Mouse (Mus musculus) fibroblast of lung, adult 2 months (primary cell): Measurements from ENCODE around the gene 4931440F15Rik.

Source experiments
- DNase-seq: peaks from one replicate; pipeline ENCODE4 v3.0.0-alpha.2; 2011; ENCODE audit warnings: low read depth

4931440F15Rik gene

DNA sequence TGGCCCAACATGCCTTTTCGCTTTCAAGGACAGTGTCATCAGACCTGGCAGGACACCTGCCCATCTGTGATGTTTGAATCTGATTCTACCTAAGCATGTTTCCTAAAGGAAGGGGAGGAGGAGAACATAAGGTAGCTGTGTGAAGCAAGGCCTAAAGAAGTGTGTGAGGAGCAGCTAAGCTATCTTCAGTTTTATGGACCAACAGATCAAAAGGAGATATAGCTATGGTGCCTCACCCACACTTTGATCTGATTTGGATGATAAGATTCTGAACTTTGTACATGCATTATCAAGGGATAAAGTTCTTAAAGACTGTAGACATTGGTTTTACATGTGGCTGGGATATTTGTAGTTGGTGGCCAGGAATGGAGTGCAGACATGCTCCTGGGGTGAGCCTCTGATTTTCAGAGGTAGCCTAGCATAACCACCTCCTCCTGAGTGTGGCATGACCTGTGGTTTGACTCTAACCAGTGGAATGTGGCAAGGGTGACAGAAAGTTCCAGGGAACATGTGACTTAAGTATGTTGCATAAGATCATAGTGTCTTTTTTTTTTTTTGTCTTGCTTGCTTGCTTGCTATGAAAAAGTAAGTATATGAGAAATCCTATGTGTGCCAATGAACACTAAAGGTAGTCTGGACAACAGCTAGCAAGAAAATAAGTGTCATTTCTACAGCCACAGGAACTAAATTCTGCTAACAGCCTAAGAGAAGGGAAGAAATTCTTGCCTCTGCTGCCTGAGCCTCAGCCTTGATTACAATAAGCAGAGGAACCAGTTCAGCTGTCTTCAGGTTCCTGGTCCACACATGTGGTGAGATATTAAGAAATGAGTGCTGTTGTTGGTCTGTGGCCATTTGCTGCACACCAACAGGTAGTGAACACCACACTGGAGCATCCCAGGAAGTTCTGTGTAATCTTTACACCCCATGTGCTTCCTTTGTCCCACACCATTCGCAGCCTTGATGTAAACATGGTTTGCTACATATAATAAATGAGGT is 23.7 kb downstream of the 4931440F15Rik start:
- no peak for DNase-seq

DNA sequence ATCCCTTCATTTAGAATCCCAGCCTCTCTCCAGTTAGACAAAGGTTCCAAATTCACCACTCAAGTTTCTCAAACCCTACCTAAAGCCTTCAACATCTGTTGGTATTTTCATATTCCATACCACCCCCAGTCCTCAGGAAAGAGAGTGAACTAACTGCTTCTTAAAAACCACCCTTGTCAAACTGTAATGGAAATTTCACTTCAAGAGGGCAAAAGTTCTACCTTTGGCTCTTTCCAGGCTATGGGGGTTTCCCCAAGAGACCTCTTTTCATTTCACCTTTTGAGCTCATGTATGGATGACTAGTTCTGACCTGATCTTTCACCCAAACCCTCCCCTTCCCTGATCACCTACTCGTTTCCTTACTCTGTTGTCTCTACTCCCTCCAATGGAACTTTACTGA is 25.6 kb downstream of the 4931440F15Rik start:
- no peak for DNase-seq

DNA sequence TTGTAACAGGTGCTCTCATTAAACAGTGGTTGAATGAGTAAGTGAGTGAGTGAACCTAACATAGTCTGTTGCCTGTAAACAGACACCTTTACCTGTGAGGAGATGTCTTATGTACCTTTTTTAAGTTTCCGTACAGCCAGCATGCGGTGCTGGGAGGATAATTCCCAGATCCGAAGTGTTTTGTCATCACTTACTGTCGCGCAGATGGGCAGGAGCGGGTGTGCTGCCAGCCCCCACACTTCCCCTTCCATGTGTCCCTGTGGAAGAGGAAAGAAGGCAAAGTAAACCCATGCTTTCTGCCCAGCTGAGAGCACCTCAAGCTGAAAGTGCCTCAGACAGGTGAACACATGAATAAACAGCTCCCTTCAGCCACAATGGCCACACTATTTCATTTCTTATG is 30.4 kb downstream of the 4931440F15Rik start:
- DNase-seq = no peak

DNA sequence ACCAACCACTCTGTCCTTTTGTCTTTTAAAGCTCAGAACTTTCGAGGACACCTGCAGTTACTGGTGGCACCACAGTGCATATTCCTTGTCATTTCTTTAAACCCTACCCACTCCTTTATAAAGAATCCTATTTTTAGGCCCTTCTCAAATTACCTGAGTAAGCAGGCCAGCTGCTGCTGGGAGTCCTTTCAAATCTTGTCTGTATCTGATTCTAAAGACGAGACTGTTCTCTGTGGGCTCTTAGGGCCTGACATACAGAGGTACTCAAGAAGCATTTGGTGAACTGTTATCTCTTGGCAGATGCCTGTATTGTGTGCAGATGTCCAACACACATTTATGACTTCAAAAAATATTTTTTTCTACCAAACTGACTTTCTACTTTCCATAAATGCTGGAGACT is 31.0 kb downstream of the 4931440F15Rik start:
- no peak for DNase-seq

DNA sequence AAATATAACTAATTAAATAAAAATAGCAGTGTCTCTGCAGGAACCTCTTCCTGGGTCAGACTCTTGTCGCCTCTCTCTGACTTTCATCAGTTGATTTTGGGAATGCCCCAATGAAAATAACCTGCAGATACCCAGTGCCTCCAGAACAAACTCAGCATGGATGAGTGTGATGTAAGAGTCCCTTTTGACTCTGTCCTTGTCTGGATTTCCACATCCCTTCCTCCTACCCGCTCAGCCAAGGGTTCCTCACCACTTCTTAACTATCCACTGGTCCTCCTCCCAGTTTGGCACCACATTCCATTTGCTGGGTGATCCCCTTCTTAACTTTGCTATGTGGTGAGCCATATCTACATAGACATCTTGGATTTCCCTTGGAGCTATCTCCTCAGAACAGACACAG is 34.7 kb downstream of the 4931440F15Rik start:
- DNase-seq = no peak

DNA sequence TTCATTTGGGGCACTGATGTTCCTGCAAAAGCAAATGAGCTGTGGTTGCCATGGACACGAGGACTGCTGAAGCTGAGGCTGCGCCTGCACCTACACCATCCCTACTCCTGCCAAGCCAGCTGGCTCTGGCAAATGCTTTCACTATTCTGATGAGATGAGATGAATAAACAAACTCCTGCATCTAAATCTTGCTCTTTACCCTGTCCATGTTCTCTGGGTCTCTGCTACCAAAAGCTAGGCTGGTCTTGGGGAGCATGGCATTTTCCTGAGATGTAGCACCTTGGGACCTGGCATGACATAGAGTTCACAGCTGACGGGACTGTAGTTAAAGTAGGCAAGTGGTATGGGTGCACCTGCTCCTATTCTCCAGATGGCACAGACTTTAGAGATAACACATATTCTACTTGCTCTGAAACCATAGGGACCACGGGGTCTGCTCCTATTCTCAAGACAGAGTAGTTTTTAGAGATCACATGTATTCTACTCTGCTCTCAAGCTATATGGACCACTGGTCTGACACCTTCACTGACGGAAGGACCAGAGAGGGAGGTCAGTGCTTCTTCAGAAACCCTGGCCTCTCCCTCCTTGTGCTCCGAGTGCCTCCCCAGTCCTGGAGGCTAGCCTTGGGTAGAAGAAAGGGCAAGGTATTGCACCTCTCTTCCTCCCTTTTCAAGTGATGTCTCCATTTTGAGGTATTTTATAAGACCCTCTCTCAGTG is 36.4 kb downstream of the 4931440F15Rik start:
- no peak for DNase-seq

DNA sequence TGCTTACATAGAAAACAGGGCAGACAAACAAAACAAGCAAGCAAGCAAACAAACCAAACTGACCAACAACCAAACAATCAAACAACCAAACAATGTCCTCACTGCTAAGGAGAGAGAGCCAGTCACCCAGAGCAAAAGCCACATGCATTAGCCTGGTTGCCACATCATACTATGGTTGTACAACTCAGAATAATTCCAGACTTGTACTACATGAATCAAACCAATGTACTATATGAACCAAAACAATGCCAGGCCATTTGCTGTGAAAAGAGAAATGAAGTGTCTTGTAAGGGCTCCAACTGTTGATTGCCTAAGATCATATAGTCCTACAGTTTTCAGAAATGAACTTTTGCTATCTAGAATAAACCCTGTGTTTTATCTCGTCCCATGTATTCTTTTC is 37.0 kb downstream of the 4931440F15Rik start:
- no peak for DNase-seq

DNA sequence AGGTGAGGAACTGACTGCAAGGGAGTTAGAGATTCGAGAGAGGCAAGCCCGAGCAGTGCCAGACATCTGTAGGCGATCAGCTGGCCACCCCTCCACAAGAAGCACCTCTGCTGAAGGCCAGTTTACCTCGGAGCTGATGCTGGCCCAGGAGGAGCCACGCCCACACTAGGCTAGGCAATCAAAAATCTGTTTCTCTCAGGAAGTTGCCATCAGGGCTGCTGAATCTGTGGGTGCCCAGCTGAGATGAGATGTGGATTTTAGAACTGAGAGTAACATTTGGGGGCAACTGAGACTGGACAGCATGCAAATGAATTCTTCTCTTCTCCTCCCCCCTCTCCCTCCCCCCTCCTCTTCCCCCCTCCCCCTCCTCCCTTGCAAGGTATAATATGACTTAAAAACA is 38.0 kb downstream of the 4931440F15Rik start:
- DNase-seq = no peak

DNA sequence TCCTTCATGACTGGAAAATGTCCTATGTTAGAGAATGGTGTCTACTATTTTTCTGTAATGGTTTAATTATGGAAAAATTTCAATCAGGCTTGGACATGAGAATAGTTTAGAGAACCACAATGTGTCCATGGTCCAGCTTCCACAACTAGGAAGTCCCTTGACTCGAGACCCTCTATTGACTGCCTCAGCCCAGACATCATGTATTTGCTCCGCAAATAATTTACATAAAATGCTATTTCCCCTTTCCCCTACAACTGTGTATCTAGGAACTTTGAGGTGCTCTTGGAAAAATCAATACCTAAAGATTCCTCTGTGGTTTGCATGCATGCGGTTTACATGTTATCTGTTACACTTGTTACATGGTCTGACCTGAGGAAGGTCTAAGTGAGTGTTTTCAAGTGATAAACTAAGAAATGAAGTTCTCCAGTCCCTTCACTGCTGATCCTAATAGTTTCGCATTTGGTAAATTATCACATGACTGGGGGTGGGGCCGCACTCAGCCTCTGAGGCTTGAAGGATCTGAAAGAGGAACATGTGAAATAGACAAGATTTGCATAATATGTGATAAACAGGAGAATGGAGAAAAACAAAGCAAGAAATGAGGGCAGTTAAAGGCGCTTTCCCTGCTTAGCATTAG is 38.8 kb downstream of the 4931440F15Rik start:
- DNase-seq = no peak

DNA sequence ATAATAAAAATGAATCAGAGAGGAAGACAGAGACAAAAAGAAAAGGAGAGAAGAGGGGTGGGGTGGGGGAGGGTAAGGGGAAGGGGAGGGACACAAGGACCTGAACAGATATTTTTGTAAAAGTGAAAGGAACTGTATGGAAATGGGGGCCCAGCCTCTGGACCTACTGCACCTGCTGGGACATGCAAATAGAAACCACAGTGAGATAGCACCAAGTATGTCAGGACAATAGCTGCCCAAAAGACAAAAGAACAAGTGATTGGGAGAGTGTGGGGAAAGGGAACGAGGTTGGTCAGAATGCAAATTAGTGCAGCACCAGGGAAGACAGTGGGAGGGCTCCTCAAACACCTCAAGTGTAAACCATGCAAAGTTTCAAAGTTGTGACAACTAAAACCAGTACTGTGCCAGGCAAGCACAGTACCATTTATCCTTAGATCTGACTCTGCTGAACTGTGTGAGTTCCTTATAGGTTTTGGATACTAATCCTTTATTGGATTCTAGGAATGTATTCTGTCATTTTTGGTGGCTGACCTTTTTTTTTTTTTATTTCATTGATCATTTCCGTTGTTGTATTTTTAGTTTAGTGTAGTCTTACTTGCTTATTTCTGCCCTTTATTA is 46.0 kb downstream of the 4931440F15Rik start:
- DNase-seq = no peak

DNA sequence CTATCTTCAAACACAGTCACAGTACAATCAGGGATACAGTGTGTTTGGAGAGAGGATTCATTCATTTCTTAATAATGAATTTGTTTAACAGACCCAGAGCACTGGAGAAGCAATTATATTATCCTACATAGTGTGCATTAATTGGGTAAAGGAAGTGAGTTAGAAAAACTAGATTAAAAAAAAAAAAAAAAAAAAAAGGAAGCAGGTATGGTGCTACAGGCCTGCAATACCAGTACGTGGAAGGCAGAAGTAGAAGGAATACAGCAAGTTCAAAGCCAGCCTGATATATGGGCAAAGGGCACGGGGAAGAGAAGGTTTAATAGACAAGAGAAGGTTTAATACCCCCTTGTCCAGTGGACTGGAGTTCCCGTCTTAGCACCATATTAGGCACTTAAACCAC is 46.5 kb downstream of the 4931440F15Rik start:
- no peak for DNase-seq

DNA sequence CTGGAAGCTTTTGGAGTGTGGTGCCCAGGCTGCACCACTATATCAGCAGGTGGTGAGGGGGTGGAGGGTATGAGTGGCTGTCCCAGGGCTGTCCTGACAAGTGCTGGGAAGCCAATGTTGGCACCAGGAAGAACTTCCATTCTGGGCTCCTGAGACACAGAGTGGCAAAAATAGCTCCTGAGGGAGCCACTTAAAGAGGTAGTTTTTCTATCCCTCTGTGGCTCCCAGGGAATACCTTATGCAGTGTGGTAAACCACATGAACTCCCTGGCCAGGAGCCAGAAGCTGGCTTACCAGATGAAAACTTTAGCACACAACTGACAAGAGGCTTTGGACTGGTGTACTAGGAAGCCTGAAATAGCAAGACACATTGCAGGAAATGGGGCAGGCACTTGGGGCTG is 47.5 kb downstream of the 4931440F15Rik start:
- peak; percentile 61 for DNase-seq

DNA sequence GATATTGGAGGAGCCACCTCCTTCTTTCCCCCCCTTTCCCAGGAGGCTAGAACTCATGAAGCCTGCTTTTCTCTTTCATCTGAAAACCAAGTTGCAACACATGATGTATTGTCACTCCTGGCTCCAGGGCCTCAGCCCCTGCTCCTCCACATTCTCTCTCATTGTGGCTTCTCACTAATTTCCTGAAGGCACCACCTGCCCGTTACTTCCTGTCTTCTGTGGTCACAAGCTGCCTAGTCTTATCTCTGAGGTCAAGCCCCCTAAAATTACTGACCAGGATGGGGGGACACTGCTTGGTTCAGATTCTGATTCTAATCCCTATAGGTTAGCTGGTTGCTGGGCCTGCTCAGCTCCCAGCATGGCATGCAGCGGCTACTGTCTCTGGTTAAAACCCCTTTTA is 50.7 kb downstream of the 4931440F15Rik start:
- no peak for DNase-seq

DNA sequence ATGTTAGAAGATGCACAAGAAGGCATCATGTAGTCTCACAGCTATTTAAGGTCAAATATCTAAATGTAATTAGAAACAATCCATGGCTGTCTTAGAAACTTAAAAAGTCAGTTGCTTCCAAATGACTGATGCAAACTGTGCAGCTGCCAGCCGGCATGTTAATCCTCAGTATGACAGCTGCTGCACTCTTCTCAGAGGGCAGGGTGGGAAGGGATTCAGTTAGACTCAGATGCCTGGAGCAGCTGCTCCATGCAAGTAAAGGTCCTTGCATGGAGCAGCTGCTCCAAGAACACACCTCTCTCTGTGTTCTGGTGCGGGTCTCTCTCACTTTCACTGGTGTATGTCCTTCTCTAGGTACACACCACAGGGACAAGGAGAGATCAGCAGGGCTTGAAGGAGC is 51.2 kb downstream of the 4931440F15Rik start:
- DNase-seq = no peak
